ENCODE assay signal across 8 mouse cellular contexts in the genomic region with DNA sequence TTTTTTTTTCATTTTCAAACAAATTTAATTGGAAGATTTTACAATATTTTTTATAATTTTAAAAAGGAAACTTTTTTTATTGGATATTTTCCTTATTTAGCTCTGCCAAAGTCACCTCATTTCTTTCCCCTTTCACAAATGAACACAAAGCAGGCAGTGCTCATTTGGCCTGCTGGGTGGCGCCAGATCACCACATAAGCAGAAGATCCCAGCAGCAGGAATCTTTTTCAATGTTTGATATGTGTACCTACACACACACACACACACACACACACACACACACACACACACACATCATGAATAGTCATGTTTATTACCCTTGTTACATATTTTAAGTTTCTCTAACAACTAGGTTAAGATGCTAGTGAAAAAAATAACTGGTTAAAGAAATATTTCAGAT. TPM values are rescaled to one million over a fixed set of nuclear protein-coding genes. Genes with fewer than 3 reads are reported as not detected.
DNase-seq lines count a peak whose midpoint lies in the region; ATAC-seq and TF ChIP-seq lines count a peak whose summit lies in the region.

No protein-coding gene starts in this region.

- no peak overlapping the region for H3K4me2 ChIP-seq in midbrain, embryonic 14.5 days (ENCODE audit: low read length)

- no peaks in the 10 kb centered on the region for H3K9me3 ChIP-seq in midbrain, embryonic 14.5 days (ENCODE audit: control insufficient read depth, low read length)

- no peak overlapping the region for H3K9ac ChIP-seq in midbrain, embryonic 14.5 days (replicated peaks; ENCODE audit: low read length)

- no peaks in the 10 kb centered on the region for H3K36me3 ChIP-seq in midbrain, embryonic 14.5 days (ENCODE audit: control insufficient read depth, insufficient read depth, low read length)

- ATAC-seq in midbrain, embryonic 14.5 days (ENCODE audit: low FRiP score, low TSS enrichment): peak; percentile 73; the same call in 1 of the 2 replicates

- no peak overlapping the region for H3K4me3 ChIP-seq in cerebellum, adult 2 months (replicated peaks; ENCODE audit: insufficient read depth, low read depth, low read length)
- H3K4me3 ChIP-seq in midbrain, embryonic 14.5 days (replicated peaks; ENCODE audit: low read depth, low read length): no peak overlapping the region

- no peaks in the 10 kb centered on the region for H3K4me1 ChIP-seq in cerebellum, adult 2 months (ENCODE audit: control insufficient read depth, insufficient read depth, low read length)
- H3K4me1 ChIP-seq in midbrain, embryonic 14.5 days (ENCODE audit: control insufficient read depth, insufficient read depth, low read length): no peaks in the 10 kb centered on the region

- H3K27ac ChIP-seq in cerebellum, adult 2 months (ENCODE audit: insufficient read depth, low read length): no peak overlapping the region
- H3K27ac ChIP-seq in midbrain, embryonic 14.5 days (replicated peaks; ENCODE audit: low read depth, low read length): no peak overlapping the region

- peak; percentile 66 for TF ChIP-seq CTCF in cerebellum, adult 2 months (IDR thresholded peaks at IDR 0.05; ENCODE audit: borderline replicate concordance, insufficient read depth, low read depth, low read length)

- 7% methylated on average over 1 of the region's 1 CpGs for WGBS in cerebellum, adult 2 months
- WGBS in midbrain, embryonic 14.5 days: 8% methylated on average over 1 of the region's 1 CpGs

- peak; percentile 3 for DNase-seq in gastrocnemius, adult 18-20 months (ENCODE audit: low spot score)
- no peak for DNase-seq in gastrocnemius, adult 8-10 months (ENCODE audit: low spot score in 2 of 2)
- peak; percentile 42 for DNase-seq in A20 (ENCODE audit: low read depth, low spot score)
- peak; percentile 18 to 37 for DNase-seq in cerebellum, adult 2 months
- peak; percentile 19 for DNase-seq in forelimb bud, embryonic 11.5 days (ENCODE audit: low read depth, low spot score)
- peak; percentile 40 to 74 for DNase-seq in layer of hippocampus, postnatal 14 days (ENCODE audit: low spot score in 2 of 2)
- peak; percentile 82 for DNase-seq in midbrain, embryonic 14.5 days
- DNase-seq in thymus, postnatal 0 days (ENCODE audit: low spot score): peak; percentile 9

- TF ChIP-seq POLR2A in cerebellum, adult 2 months (IDR thresholded peaks at IDR 0.05; ENCODE audit: borderline replicate concordance, insufficient read depth, low read length): no peak

- no peaks in the 10 kb centered on the region for H3K27me3 ChIP-seq in cerebellum, adult 2 months (ENCODE audit: control insufficient read depth, insufficient read depth, low read length)
- H3K27me3 ChIP-seq in midbrain, embryonic 14.5 days (ENCODE audit: control insufficient read depth, insufficient read depth, low read length): no peaks in the 10 kb centered on the region

RNA-seq across cellular contexts. Expression of gene Serpini2, which starts 50.7 kb away (rescaled TPM):
- total RNA-seq in gastrocnemius, adult 18-20 months (2021): not detected
- total RNA-seq in gastrocnemius, adult 8-10 months (2022): not detected
- not detected in 2 replicates for polyA plus RNA-seq in cerebellum, adult 2 months (2012; rRNA removed)
- not detected for total RNA-seq in layer of hippocampus, postnatal 14 days (2021)
- not detected in 2 replicates for polyA plus RNA-seq in midbrain, embryonic 14.5 days (2014; fragmentation: Nextera tagmentation; extraction: Ambion mirVana)
- not detected in 2 replicates for polyA plus RNA-seq in thymus, postnatal 0 days (2015; fragmentation: Nextera tagmentation; extraction: Ambion mirVana)

RNA-seq across cellular contexts. Expression of gene Zbbx, which starts 54.4 kb away (rescaled TPM):
- total RNA-seq in gastrocnemius, adult 18-20 months (2021): not detected
- total RNA-seq in gastrocnemius, adult 8-10 months (2022): not detected
- polyA plus RNA-seq in cerebellum, adult 2 months (2012; rRNA removed): 0.08 and 0.30 TPM in 2 replicates
- total RNA-seq in layer of hippocampus, postnatal 14 days (2021): 1 to 10 TPM; 3.2 to 3.7 TPM
- polyA plus RNA-seq in midbrain, embryonic 14.5 days (2014; fragmentation: Nextera tagmentation; extraction: Ambion mirVana): 0.20 and 0.72 TPM in 2 replicates
- 0.05 TPM in 1 of 2 replicates, not detected in the other for polyA plus RNA-seq in thymus, postnatal 0 days (2015; fragmentation: Nextera tagmentation; extraction: Ambion mirVana)

Comparison
In these comparisons a context has a peak if more than half of its experiments do, and no peak if none do; other contexts are left out.
1. DNase-seq: peak in gastrocnemius, adult 18-20 months (single experiment), A20 (single experiment), cerebellum, adult 2 months (2 of 2), forelimb bud, embryonic 11.5 days (single experiment), layer of hippocampus, postnatal 14 days (2 of 2), midbrain, embryonic 14.5 days (single experiment) and thymus, postnatal 0 days (single experiment); none in gastrocnemius, adult 8-10 months (0 of 2).
2. RNA of gene Zbbx, which starts 54.4 kb away (total RNA-seq): 3.2 to 3.7 TPM in layer of hippocampus, postnatal 14 days; not detected in gastrocnemius, adult 18-20 months and not detected in gastrocnemius, adult 8-10 months; every median in the first group is over 4 times any median in the second.